Mouse (Mus musculus): ENCODE results near the gene Kbtbd6.

DNA sequence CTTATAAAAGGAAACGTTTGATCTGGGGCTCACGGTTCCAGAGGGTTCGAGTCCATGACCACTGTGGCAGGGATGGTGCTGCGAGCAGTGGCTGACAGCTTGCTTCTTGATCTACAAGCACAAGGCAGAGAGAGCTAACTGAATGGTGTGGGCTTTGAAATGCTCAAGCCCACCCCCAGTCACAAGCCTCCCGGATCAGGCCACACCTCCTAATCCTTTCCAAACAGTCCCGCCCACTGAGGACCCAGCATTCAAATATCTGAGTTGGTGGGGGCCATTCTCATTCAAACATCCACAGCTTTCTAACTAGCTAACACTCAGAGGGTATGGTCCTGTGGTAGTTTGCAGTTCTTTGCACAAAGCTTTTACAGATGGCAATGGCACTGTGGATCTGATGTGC lies 38.5 kb upstream of the Kbtbd6 start:
- no peak for TF ChIP-seq EP300 (IDR thresholded peaks at IDR 0.05; ENCODE audit: low read length)
- TF ChIP-seq CTCF (conservative IDR thresholded peaks at IDR 0.05 in 1 of 2, IDR thresholded peaks at IDR 0.05 in 1 of 2; ENCODE audit: low read depth in 2 of 2, low read length in 2 of 2) = no peak
- no peak for TF ChIP-seq E2F4 (IDR thresholded peaks at IDR 0.05; ENCODE audit: insufficient replicate concordance, low read depth, low read length)
- TF ChIP-seq POLR2A (IDR thresholded peaks at IDR 0.05; ENCODE audit: low read depth, low read length) = no peak
- no peak for TF ChIP-seq MYC (IDR thresholded peaks at IDR 0.05; ENCODE audit: low read depth, low read length)
- no peak for TF ChIP-seq SIN3A (IDR thresholded peaks at IDR 0.05; ENCODE audit: low read length)
- no peak for TF ChIP-seq MAFK (IDR thresholded peaks at IDR 0.05; ENCODE audit: insufficient replicate concordance, low read length)
- TF ChIP-seq TBP (conservative IDR thresholded peaks at IDR 0.05; ENCODE audit: low read depth, low read length) = no peak
- TF ChIP-seq ZC3H11A (IDR thresholded peaks at IDR 0.05; ENCODE audit: low read depth, low read length) = no peak
- no peak for TF ChIP-seq HCFC1 (IDR thresholded peaks at IDR 0.05; ENCODE audit: low read depth, low read length)
- TF ChIP-seq RAD21 (IDR thresholded peaks at IDR 0.05; ENCODE audit: low read depth, low read length) = no peak

All from CH12.LX (cell line).